Mouse (Mus musculus): ENCODE measurements around the gene Dscam. TPM values are rescaled to one million over a fixed set of nuclear protein-coding genes. Genes with fewer than 3 reads are reported as not detected.

The Dscam gene
- total and polyA plus RNA-seq, 2 experiments from 2014 or later: 7.9 to 29.1 TPM

GRCm38 (mm10) chr16:96679981-96680380 is 490.6 kb downstream of the Dscam start:
- 83% methylated on average over 8 of the region's 8 CpGs for WGBS
- TF ChIP-seq CTCF (IDR thresholded peaks at IDR 0.05; ENCODE audit: low read depth): no peak
- no peak for DNase-seq
- ATAC-seq: no peak
- H3K27ac ChIP-seq (ENCODE audit: low read depth, low read length): no peak overlapping the region
- no peak overlapping the region for H3K9ac ChIP-seq
- H3K4me3 ChIP-seq (ENCODE audit: low read depth, low read length): no peak overlapping the region
- no peaks in the 10 kb centered on the region for H3K9me3 ChIP-seq (ENCODE audit: low read length)
- peaks cover 30% of the 10 kb centered on the region for H3K36me3 ChIP-seq (ENCODE audit: insufficient read depth)
- H3K4me1 ChIP-seq (ENCODE audit: insufficient read depth): no peaks in the 10 kb centered on the region
- no peaks in the 10 kb centered on the region for H3K27me3 ChIP-seq (ENCODE audit: insufficient read depth, low read length)
- H3K4me2 ChIP-seq (ENCODE audit: low read depth): no peak overlapping the region

GRCm38 (mm10) chr16:96677471-96677870 is 493.1 kb downstream of the Dscam start:
- 35% methylated on average over 2 of the region's 2 CpGs for WGBS
- DNase-seq (no peak), ATAC-seq (no peak)
- H3K36me3 ChIP-seq (ENCODE audit: insufficient read depth): peaks cover 18% of the 10 kb centered on the region
- H3K4me3 ChIP-seq (ENCODE audit: low read depth, low read length): no peak overlapping the region
- no peaks in the 10 kb centered on the region for H3K4me1 ChIP-seq (ENCODE audit: insufficient read depth)
- H3K27me3 ChIP-seq (ENCODE audit: insufficient read depth, low read length): no peaks in the 10 kb centered on the region
- H3K9ac ChIP-seq: no peak overlapping the region
- H3K9me3 ChIP-seq (ENCODE audit: low read length): no peaks in the 10 kb centered on the region
- TF ChIP-seq CTCF (IDR thresholded peaks at IDR 0.05; ENCODE audit: low read depth): no peak
- H3K4me2 ChIP-seq (ENCODE audit: low read depth): no peak overlapping the region
- H3K27ac ChIP-seq (ENCODE audit: low read depth, low read length): no peak overlapping the region

- H3K4me2 ChIP-seq (ENCODE audit: low read depth): no peak overlapping the region
- WGBS: 80% methylated on average over 1 of the region's 1 CpGs
Observed at GRCm38 (mm10) chr16:96676663-96677062, 493.9 kb downstream of the Dscam start.

GRCm38 (mm10) chr16:96673191-96673847 is 497.2 kb downstream of the Dscam start:
- WGBS: 29% methylated on average over 25 of the region's 25 CpGs
- H3K27ac ChIP-seq (ENCODE audit: low read depth, low read length): no peak overlapping the region
- H3K4me2 ChIP-seq (ENCODE audit: low read depth): peak overlapping the region; percentile 29
- peaks cover 6% of the 10 kb centered on the region; the same call in 1 of the 2 replicates for H3K36me3 ChIP-seq (ENCODE audit: insufficient read depth)
- DNase-seq: peak; percentile 45
- ATAC-seq: peak; percentile 65
- no peaks in the 10 kb centered on the region for H3K4me1 ChIP-seq (ENCODE audit: insufficient read depth)
- H3K9ac ChIP-seq: no peak overlapping the region
- H3K4me3 ChIP-seq (ENCODE audit: low read depth, low read length): no peak overlapping the region
- H3K9me3 ChIP-seq (ENCODE audit: low read length): no peaks in the 10 kb centered on the region
- TF ChIP-seq CTCF (IDR thresholded peaks at IDR 0.05; ENCODE audit: low read depth): no peak
- H3K27me3 ChIP-seq (ENCODE audit: insufficient read depth, low read length): no peaks in the 10 kb centered on the region

More at GRCm38 (mm10) chr16:96676663-96677062, 493.9 kb downstream of the Dscam start:
- no peak for TF ChIP-seq CTCF (IDR thresholded peaks at IDR 0.05; ENCODE audit: low read depth)
- H3K36me3 ChIP-seq (ENCODE audit: insufficient read depth): peaks cover 18% of the 10 kb centered on the region
- H3K9ac ChIP-seq: no peak overlapping the region
- H3K27ac ChIP-seq (ENCODE audit: low read depth, low read length): no peak overlapping the region
- DNase-seq (no peak), ATAC-seq (no peak)
- H3K4me1 ChIP-seq (ENCODE audit: insufficient read depth): no peaks in the 10 kb centered on the region
- H3K4me3 ChIP-seq (ENCODE audit: low read depth, low read length): no peak overlapping the region
- no peaks in the 10 kb centered on the region for H3K27me3 ChIP-seq (ENCODE audit: insufficient read depth, low read length)
- no peaks in the 10 kb centered on the region for H3K9me3 ChIP-seq (ENCODE audit: low read length)

- ATAC-seq (peak; percentile 34), DNase-seq (peak; percentile 79)
- Histone ChIP-seq H3K36me3 (ENCODE audit: insufficient read depth) (no peaks in the 10 kb centered on the region), H3K27me3 (ENCODE audit: insufficient read depth, low read length) (no peaks in the 10 kb centered on the region), H3K9me3 (ENCODE audit: low read length) (no peaks in the 10 kb centered on the region), H3K27ac (ENCODE audit: low read depth, low read length) (no peak overlapping the region), H3K9ac (no peak overlapping the region), H3K4me1 (ENCODE audit: insufficient read depth) (no peaks in the 10 kb centered on the region), H3K4me2 (ENCODE audit: low read depth) (no peak overlapping the region), H3K4me3 (ENCODE audit: low read depth, low read length) (no peak overlapping the region)
- peak; percentile 79 for TF ChIP-seq CTCF (IDR thresholded peaks at IDR 0.05; ENCODE audit: low read depth)
- WGBS: 60% methylated on average over 11 of the region's 11 CpGs
Observed at GRCm38 (mm10) chr16:96671603-96672374, 498.8 kb downstream of the Dscam start.

GRCm38 (mm10) chr16:96669706-96670105 is 500.8 kb downstream of the Dscam start:
- 56% methylated on average over 5 of the region's 5 CpGs for whole genome bisulfite sequencing
- H3K9me3 ChIP-seq (ENCODE audit: low read length): no peaks in the 10 kb centered on the region
- no peak overlapping the region for H3K9ac ChIP-seq
- no peak for TF ChIP-seq CTCF (IDR thresholded peaks at IDR 0.05; ENCODE audit: low read depth)
- H3K4me1 ChIP-seq (ENCODE audit: insufficient read depth): no peaks in the 10 kb centered on the region
- H3K4me2 ChIP-seq (ENCODE audit: low read depth): no peak overlapping the region
- no peak overlapping the region for H3K27ac ChIP-seq (ENCODE audit: low read depth, low read length)
- H3K36me3 ChIP-seq (ENCODE audit: insufficient read depth): no peaks in the 10 kb centered on the region
- ATAC-seq: no peak
- no peaks in the 10 kb centered on the region for H3K27me3 ChIP-seq (ENCODE audit: insufficient read depth, low read length)
- H3K4me3 ChIP-seq (ENCODE audit: low read depth, low read length): no peak overlapping the region
- no peak for DNase-seq

- H3K4me3 ChIP-seq (ENCODE audit: low read depth, low read length): no peak overlapping the region
- no peak for ATAC-seq
- no peaks in the 10 kb centered on the region for H3K36me3 ChIP-seq (ENCODE audit: insufficient read depth)
- H3K4me1 ChIP-seq (ENCODE audit: insufficient read depth): no peaks in the 10 kb centered on the region
- H3K9me3 ChIP-seq (ENCODE audit: low read length): no peaks in the 10 kb centered on the region
- 90% methylated on average over 1 of the region's 1 CpGs for whole genome bisulfite sequencing
- H3K4me2 ChIP-seq (ENCODE audit: low read depth): no peak overlapping the region
- no peaks in the 10 kb centered on the region for H3K27me3 ChIP-seq (ENCODE audit: insufficient read depth, low read length)
- no peak for DNase-seq
- H3K9ac ChIP-seq: no peak overlapping the region
- no peak for TF ChIP-seq CTCF (IDR thresholded peaks at IDR 0.05; ENCODE audit: low read depth)
- H3K27ac ChIP-seq (ENCODE audit: low read depth, low read length): no peak overlapping the region
Observed at GRCm38 (mm10) chr16:96668478-96668877, 502.1 kb downstream of the Dscam start.

All from forebrain, postnatal 0 days (tissue).